Mouse (Mus musculus) stomach, postnatal 0 days (tissue): Measurements from ENCODE around the gene Stard9.

Experiments
- CTCF ChIP-seq: IDR thresholded peaks from 2 replicates; pipeline ENCODE4 v1.5.1; 2016; ENCODE audit warnings: antibody characterized with exemption, low read depth, mild to moderate bottlenecking, moderate library complexity
- EP300 ChIP-seq: optimal IDR thresholded peaks from 2 replicates; pipeline ENCODE3; 2016; ENCODE audit warnings: antibody characterized with exemption

GRCm38 (mm10) chr2:120597734-120598133, 31.2 kb upstream of the Stard9 start:
- TF ChIP-seq CTCF (no peak), EP300 (no peak)
